9 mouse cellular contexts compared by ENCODE assay signal in the genomic region with DNA sequence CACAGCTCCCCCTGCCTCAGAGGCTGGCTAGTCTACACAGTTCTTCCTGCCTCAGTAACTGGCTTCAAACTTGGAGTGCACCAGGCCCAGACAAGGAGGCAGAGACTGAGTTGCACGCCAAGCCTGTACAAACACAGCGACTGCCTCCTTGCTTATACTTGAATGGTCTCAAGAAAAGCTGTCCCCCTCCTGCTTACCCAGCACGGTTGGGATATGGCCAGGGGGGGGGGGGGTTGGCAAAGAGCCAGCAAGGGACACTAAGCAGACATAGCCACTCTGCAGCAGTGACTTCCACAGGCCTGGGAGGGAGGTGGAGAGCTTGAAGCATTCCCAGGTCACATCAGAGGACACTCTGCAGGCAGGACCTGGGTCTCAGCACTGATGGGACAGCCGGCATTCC.
DNase-seq lines count a peak whose midpoint lies in the region; ATAC-seq and TF ChIP-seq lines count a peak whose summit lies in the region.
"Had no signal": no experiment of that assay in that cellular context is flagged by ENCODE, and none has a peak within 500 bp of the region (broad histone marks: within the 10 kb centered on the region; RNA-seq: fewer than 3 reads in every experiment).

No protein-coding gene starts in this region.

- H3K4me1 ChIP-seq in forebrain, embryonic 11.5 days (replicated peaks; ENCODE audit: control insufficient read depth, insufficient read depth, low read length) = peaks cover 6% of the 10 kb centered on the region
- H3K4me1 ChIP-seq in hindbrain, postnatal 0 days (ENCODE audit: insufficient read depth, low read length) = peaks cover 22% of the 10 kb centered on the region
- 0 out of 2 replicates have a peak, but pooled peaks cover 8% of the 10 kb centered on the region for H3K4me1 ChIP-seq in midbrain, postnatal 0 days (ENCODE audit: insufficient read depth, low read length)

- H3K9ac ChIP-seq in forebrain, embryonic 11.5 days (ENCODE audit: low read length) = no peak overlapping the region
- H3K9ac ChIP-seq in hindbrain, postnatal 0 days (replicated peaks; ENCODE audit: low read length) = no peak overlapping the region
- no peak overlapping the region for H3K9ac ChIP-seq in midbrain, postnatal 0 days (replicated peaks; ENCODE audit: low read length, poor library complexity, severe bottlenecking)

- 0 out of 2 replicates have a peak, but pooled peaks have one; percentile 26 for ATAC-seq in forebrain, embryonic 11.5 days (replicated peaks; ENCODE audit: low FRiP score)
- ATAC-seq in hindbrain, postnatal 0 days = peak; percentile 77
- ATAC-seq in midbrain, postnatal 0 days (ENCODE audit: low FRiP score) = peak; percentile 44

- no peak overlapping the region for H3K4me2 ChIP-seq in forebrain, embryonic 11.5 days (ENCODE audit: low read depth, low read length, severe bottlenecking)
- no peak overlapping the region for H3K4me2 ChIP-seq in hindbrain, postnatal 0 days (ENCODE audit: low read depth, low read length)
- H3K4me2 ChIP-seq in midbrain, postnatal 0 days (ENCODE audit: low read depth, low read length, poor library complexity, severe bottlenecking) = no peak overlapping the region

- TF ChIP-seq CTCF in hindbrain, postnatal 0 days (IDR thresholded peaks at IDR 0.05; ENCODE audit: low read depth) = no peak
- 0 out of 2 replicates have a peak, but pooled peaks have one; percentile 1 for TF ChIP-seq CTCF in midbrain, postnatal 0 days (IDR thresholded peaks at IDR 0.05)
- no peak for TF ChIP-seq CTCF in left cerebral cortex, adult 2 months (IDR thresholded peaks at IDR 0.05)

- WGBS in forebrain, embryonic 11.5 days = 34% methylated on average over 4 of the region's 4 CpGs
- 17% methylated on average over 4 of the region's 4 CpGs for WGBS in hindbrain, postnatal 0 days
- WGBS in midbrain, postnatal 0 days = 21% methylated on average over 4 of the region's 4 CpGs

- peak; percentile 19 to 29 for DNase-seq in kidney, postnatal 4 days
- no peak for DNase-seq in kidney, postnatal 14 days
- DNase-seq in forebrain, embryonic 11.5 days (ENCODE audit: low spot score) = peak; percentile 58
- peak; percentile 60 for DNase-seq in hindbrain, postnatal 0 days (ENCODE audit: low spot score)
- peak; percentile 59 for DNase-seq in midbrain, postnatal 0 days (ENCODE audit: low spot score)
- DNase-seq in spleen, postnatal 4 days (ENCODE audit: low spot score in 2 of 2) = no peak
- DNase-seq in left cerebral cortex, adult 2 months (ENCODE audit: extremely low spot score in 1 of 2, low spot score in 2 of 2) = no peak
- no peak for DNase-seq in natural killer cell, adult 2 months (ENCODE audit: low spot score in 2 of 2)

- H3K9me3 ChIP-seq in forebrain, embryonic 11.5 days (ENCODE audit: control insufficient read depth, low read length) = no peaks in the 10 kb centered on the region
- no peaks in the 10 kb centered on the region for H3K9me3 ChIP-seq in hindbrain, postnatal 0 days (ENCODE audit: low read length)
- H3K9me3 ChIP-seq in midbrain, postnatal 0 days (ENCODE audit: low read length) = no peaks in the 10 kb centered on the region

- no peak overlapping the region for H3K27ac ChIP-seq in forebrain, embryonic 11.5 days (ENCODE audit: low read depth, low read length)
- no peak overlapping the region for H3K27ac ChIP-seq in hindbrain, postnatal 0 days
- H3K27ac ChIP-seq in midbrain, postnatal 0 days (ENCODE audit: low read depth, low read length) = no peak overlapping the region
- no peak overlapping the region for H3K27ac ChIP-seq in left cerebral cortex, adult 2 months

- H3K27me3 ChIP-seq in forebrain, embryonic 11.5 days (ENCODE audit: control insufficient read depth, insufficient read depth, low read length) = no peaks in the 10 kb centered on the region
- H3K27me3 ChIP-seq in hindbrain, postnatal 0 days (ENCODE audit: insufficient read depth, low read length) = no peaks in the 10 kb centered on the region
- no peaks in the 10 kb centered on the region for H3K27me3 ChIP-seq in midbrain, postnatal 0 days (ENCODE audit: insufficient read depth, low read length)

- intact Hi-C loops in left cerebral cortex, adult 2 months (cut with DNase I) = no loop called here

- H3K4me3 ChIP-seq in forebrain, embryonic 11.5 days (ENCODE audit: low read depth, low read length) = no peak overlapping the region
- no peak overlapping the region for H3K4me3 ChIP-seq in hindbrain, postnatal 0 days (ENCODE audit: low read length)
- no peak overlapping the region for H3K4me3 ChIP-seq in midbrain, postnatal 0 days (ENCODE audit: low read depth, low read length)
- H3K4me3 ChIP-seq in left cerebral cortex, adult 2 months = no peak overlapping the region

- H3K36me3 ChIP-seq in forebrain, embryonic 11.5 days (ENCODE audit: control insufficient read depth, insufficient read depth, low read length) = no peaks in the 10 kb centered on the region
- H3K36me3 ChIP-seq in hindbrain, postnatal 0 days (ENCODE audit: insufficient read depth, low read length) = no peaks in the 10 kb centered on the region
- no peaks in the 10 kb centered on the region for H3K36me3 ChIP-seq in midbrain, postnatal 0 days (ENCODE audit: insufficient read depth, low read length)
- H3K36me3 ChIP-seq: G1E had no signal

Comparison
In these comparisons a context has a peak if more than half of its experiments do, and no peak if none do; other contexts are left out.
1. DNase-seq: peak in kidney, postnatal 4 days (2 of 2), forebrain, embryonic 11.5 days (single experiment), hindbrain, postnatal 0 days (single experiment) and midbrain, postnatal 0 days (single experiment); none in kidney, postnatal 14 days (single experiment), spleen, postnatal 4 days (0 of 2), left cerebral cortex, adult 2 months (0 of 2) and natural killer cell, adult 2 months (0 of 2).
2. ATAC-seq: peak in every context shown above with its lines; median percentile 77 in hindbrain, postnatal 0 days; 44 in midbrain, postnatal 0 days; 26 in forebrain, embryonic 11.5 days.